Mouse (Mus musculus) myocyte (in vitro differentiated cells): ENCODE measurements at regions not wholly inside any gene's neighbourhood (a gene's known extent, or its start where the extent isn't known, plus 50 kb on each side); places are given as distances from the start of the nearest gene placed in this dataset.

Experiments used
- H3K27me3 ChIP-seq: one replicate; pipeline ENCODE4 v1.6.1; 2011; ENCODE audit not compliant: control insufficient read depth, insufficient read depth, insufficient read length
- H3K36me3 ChIP-seq: one replicate; pipeline ENCODE4 v1.6.1; 2011; ENCODE audit not compliant: control insufficient read depth, insufficient read depth
- H3K4me2 ChIP-seq: one replicate; pipeline ENCODE4 v1.6.1; 2011; ENCODE audit warnings: low read depth, control low read depth
- H3K4me3 ChIP-seq: one replicate; pipeline ENCODE4 v1.5.1; 2011; ENCODE audit warnings: mild to moderate bottlenecking, control low read depth, moderate library complexity
- H3K79me2 ChIP-seq: one replicate; pipeline ENCODE4 v1.6.1; 2011; ENCODE audit not compliant: control insufficient read depth, insufficient read depth
- H3ac ChIP-seq: one replicate; pipeline ENCODE4 v1.6.1; 2011; ENCODE audit not compliant: control insufficient read depth, insufficient read length
- CEBPB ChIP-seq: IDR thresholded peaks from 2 replicates; pipeline ENCODE4 v1.6.1; 2011; ENCODE audit warnings: mild to moderate bottlenecking, moderate library complexity; ENCODE audit not compliant: poor library complexity, insufficient read depth, severe bottlenecking
- E2F4 ChIP-seq: IDR thresholded peaks from one replicate; pipeline ENCODE4 v1.6.1; 2011; ENCODE audit warnings: mild to moderate bottlenecking, control low read depth, moderate library complexity; ENCODE audit not compliant: insufficient read depth
- MAX ChIP-seq: IDR thresholded peaks from one replicate; pipeline ENCODE4 v1.6.1; 2011; ENCODE audit warnings: low read depth, mild to moderate bottlenecking, control low read depth
- MYOD1 ChIP-seq, 3 experiments: IDR thresholded peaks; one replicate each; pipeline ENCODE4 v1.6.1; 2011; ENCODE audit warnings: control low read depth in 2 of 3, low read depth in 2 of 3, mild to moderate bottlenecking in 2 of 3, moderate library complexity in 1 of 3; ENCODE audit not compliant: insufficient read length in 2 of 3, control insufficient read depth in 1 of 3
- MYOG ChIP-seq, 3 experiments: IDR thresholded peaks; one replicate each; pipeline ENCODE4 v1.6.1; 2011; ENCODE audit warnings: control low read depth in 2 of 3, low read depth in 2 of 3, mild to moderate bottlenecking in 2 of 3; ENCODE audit not compliant: insufficient read length in 2 of 3, control insufficient read depth in 1 of 3, insufficient read depth in 1 of 3
- POLR2A ChIP-seq: IDR thresholded peaks from one replicate; pipeline ENCODE4 v1.6.1; 2011; ENCODE audit warnings: low read depth, mild to moderate bottlenecking, control low read depth, moderate library complexity; ENCODE audit not compliant: insufficient read length
- POLR2AphosphoS2 ChIP-seq: IDR thresholded peaks from one replicate; pipeline ENCODE4 v1.6.1; 2011; ENCODE audit warnings: low read depth, control low read depth; ENCODE audit not compliant: insufficient read length
- REST ChIP-seq: IDR thresholded peaks from one replicate; pipeline ENCODE4 v1.6.1; 2011; ENCODE audit warnings: mild to moderate bottlenecking, control low read depth, moderate library complexity; ENCODE audit not compliant: insufficient read depth, insufficient read length
- SRF ChIP-seq: IDR thresholded peaks from one replicate; pipeline ENCODE4 v1.6.1; 2011; ENCODE audit warnings: low read depth; ENCODE audit not compliant: control insufficient read depth, insufficient read length
- TCF12 ChIP-seq: IDR thresholded peaks from one replicate; pipeline ENCODE4 v1.6.1; 2011; ENCODE audit warnings: mild to moderate bottlenecking, control low read depth; ENCODE audit not compliant: poor library complexity, insufficient read depth, severe bottlenecking
- TCF3 ChIP-seq: IDR thresholded peaks from one replicate; pipeline ENCODE4 v1.6.1; 2011; ENCODE audit warnings: low read depth, control low read depth; ENCODE audit not compliant: insufficient read length
- USF1 ChIP-seq: IDR thresholded peaks from one replicate; pipeline ENCODE4 v1.6.1; 2011; ENCODE audit warnings: low read depth, mild to moderate bottlenecking, control low read depth, moderate library complexity

DNA sequence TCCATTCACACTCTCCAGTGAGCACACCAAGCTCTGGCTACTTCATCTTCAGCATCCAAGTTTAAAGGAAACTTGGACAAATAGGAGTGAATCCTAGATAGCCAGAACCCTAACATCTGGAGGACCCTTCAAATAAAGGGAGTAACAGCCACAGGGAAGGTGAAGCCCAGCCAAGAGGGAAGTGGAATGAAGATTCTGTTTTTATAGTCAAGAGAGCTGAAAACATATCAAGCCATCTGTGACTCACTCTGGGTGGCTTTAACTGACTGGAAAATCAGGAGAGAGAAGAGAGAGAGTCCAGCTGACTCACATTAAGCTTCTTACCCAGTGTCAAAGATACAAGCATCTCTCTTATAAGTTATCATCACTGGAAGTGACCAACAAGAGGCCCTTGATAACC, 169.6 kb upstream of the Trib2 start:
- TF ChIP-seq POLR2A: no peak
- H3K36me3 ChIP-seq: no peaks in the 10 kb centered on the region
- H3K79me2 ChIP-seq: no peaks in the 10 kb centered on the region
- no peak overlapping the region for H3K4me3 ChIP-seq
- H3ac ChIP-seq: no peak overlapping the region
- no peaks in the 10 kb centered on the region for H3K27me3 ChIP-seq
- H3K4me2 ChIP-seq: no peak overlapping the region

DNA sequence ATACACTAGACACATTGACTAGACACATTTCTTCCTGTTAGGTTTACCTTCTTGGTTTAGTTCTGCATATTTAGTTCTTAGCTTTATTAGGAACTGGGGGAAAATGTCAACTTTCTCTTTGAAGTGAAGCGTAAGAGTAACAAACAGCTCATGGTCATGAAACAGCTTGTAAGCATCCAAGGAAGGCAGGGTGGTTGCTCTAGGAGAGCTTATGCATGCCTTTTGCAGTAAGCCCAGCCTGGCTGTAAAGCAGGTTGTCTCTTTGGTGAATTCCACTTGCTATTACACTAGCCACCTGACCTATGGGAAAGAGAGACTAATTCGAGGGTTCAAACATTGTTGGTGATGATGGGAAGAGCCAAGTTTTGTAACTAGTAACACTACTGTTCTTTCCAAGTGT, 168.9 kb upstream of the Trib2 start:
- no peak for TF ChIP-seq MYOG (IDR thresholded peaks at IDR 0.05; ENCODE audit: control insufficient read depth in 1 of 3, insufficient read depth in 1 of 3, insufficient read length in 2 of 3, low read depth in 2 of 3)
- no peak for TF ChIP-seq POLR2A
- no peak for TF ChIP-seq REST
- TF ChIP-seq CEBPB: no peak
- TF ChIP-seq E2F4: no peak
- no peak for TF ChIP-seq SRF
- TF ChIP-seq MAX: no peak
- Histone ChIP-seq H3K79me2 (no peaks in the 10 kb centered on the region), H3ac (no peak overlapping the region), H3K4me3 (no peak overlapping the region), H3K36me3 (no peaks in the 10 kb centered on the region), H3K27me3 (no peaks in the 10 kb centered on the region), H3K4me2 (no peak overlapping the region)

DNA sequence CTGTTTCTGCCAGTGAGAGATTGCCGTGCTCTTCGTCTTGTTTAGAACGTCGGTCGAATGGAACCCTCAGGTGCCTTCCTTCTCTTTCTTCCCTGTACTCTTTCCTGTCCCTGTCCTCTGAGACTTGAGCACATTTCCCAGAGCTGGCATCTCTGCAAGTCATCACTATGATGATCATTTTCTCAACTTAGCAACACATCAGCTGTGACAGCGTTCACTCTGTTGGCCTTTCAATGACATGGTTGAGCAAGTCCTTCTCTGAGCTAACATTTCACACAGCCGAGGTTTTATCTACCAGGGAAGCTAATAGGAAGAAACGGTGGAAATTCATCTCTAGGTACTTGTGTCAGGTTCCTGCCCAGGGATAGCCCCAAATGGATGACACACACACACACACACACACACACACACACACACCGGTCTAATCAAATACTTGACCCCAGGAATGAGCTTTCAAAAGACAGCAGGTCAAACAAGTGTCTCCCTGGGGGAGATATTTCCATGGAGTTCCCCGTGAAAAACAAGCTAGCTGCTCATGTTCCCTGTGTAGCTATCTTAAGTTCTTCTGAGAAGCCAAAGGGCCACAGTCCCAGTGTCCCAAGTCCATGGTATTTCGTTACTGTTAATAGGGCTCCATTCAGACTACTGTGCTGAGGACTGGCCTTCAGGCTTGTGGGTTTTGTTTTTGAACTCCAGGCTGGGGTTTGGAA, 167.0 kb upstream of the Trib2 start:
- Histone ChIP-seq H3K79me2 (no peaks in the 10 kb centered on the region), H3K27me3 (no peaks in the 10 kb centered on the region), H3K4me3 (no peak overlapping the region), H3ac (no peak overlapping the region), H3K4me2 (no peak overlapping the region), H3K36me3 (no peaks in the 10 kb centered on the region)
- TF ChIP-seq MAX (no peak), POLR2A (no peak), MYOG (IDR thresholded peaks at IDR 0.05; ENCODE audit: control insufficient read depth in 1 of 3, insufficient read depth in 1 of 3, insufficient read length in 2 of 3, low read depth in 2 of 3) (no peak), MYOD1 (IDR thresholded peaks at IDR 0.05; ENCODE audit: control insufficient read depth in 1 of 3, insufficient read length in 2 of 3, low read depth in 2 of 3) (no peak), USF1 (no peak), REST (no peak), POLR2AphosphoS2 (no peak), TCF12 (no peak), TCF3 (no peak), E2F4 (no peak), CEBPB (no peak), SRF (no peak)

GRCm38 (mm10) chr12:15981741-15982140, 165.0 kb upstream of the Trib2 start:
- Histone ChIP-seq H3ac (no peak overlapping the region), H3K36me3 (no peaks in the 10 kb centered on the region), H3K4me3 (no peak overlapping the region), H3K27me3 (no peaks in the 10 kb centered on the region), H3K79me2 (no peaks in the 10 kb centered on the region), H3K4me2 (no peak overlapping the region)
- TF ChIP-seq SRF (no peak), E2F4 (no peak), MAX (no peak), MYOD1 (IDR thresholded peaks at IDR 0.05; ENCODE audit: control insufficient read depth in 1 of 3, insufficient read length in 2 of 3, low read depth in 2 of 3) (no peak), TCF12 (no peak), POLR2AphosphoS2 (no peak), MYOG (IDR thresholded peaks at IDR 0.05; ENCODE audit: control insufficient read depth in 1 of 3, insufficient read depth in 1 of 3, insufficient read length in 2 of 3, low read depth in 2 of 3) (no peak), USF1 (no peak), POLR2A (no peak), TCF3 (no peak), CEBPB (no peak), REST (no peak)

DNA sequence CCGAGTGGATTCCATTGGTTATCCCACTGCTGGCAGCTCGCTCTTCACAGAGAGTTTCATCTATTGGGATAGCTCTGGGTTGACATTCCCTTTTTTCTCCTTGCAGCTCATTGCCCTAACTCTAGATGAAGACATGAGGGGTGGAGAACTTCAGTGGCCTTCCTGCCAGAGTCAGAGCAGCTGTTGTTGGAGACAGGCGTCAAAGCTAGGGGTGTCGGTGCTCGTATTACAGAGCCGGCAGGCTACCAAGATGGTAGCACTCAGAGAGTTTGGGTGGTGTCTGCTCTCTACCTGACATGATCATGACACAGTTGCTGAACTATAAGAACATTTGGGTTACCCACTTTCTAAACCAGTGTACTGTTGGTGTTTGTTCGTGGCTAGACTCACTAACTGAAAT, 162.5 kb upstream of the Trib2 start:
- Histone ChIP-seq H3K27me3 (no peaks in the 10 kb centered on the region), H3K79me2 (no peaks in the 10 kb centered on the region), H3K4me2 (no peak overlapping the region), H3K4me3 (no peak overlapping the region), H3K36me3 (no peaks in the 10 kb centered on the region), H3ac (no peak overlapping the region)
- TF ChIP-seq MYOG (IDR thresholded peaks at IDR 0.05; ENCODE audit: control insufficient read depth in 1 of 3, insufficient read depth in 1 of 3, insufficient read length in 2 of 3, low read depth in 2 of 3) (peak in 2 of 3 experiments; percentile 11 to 64), TCF12 (no peak), REST (no peak), USF1 (no peak), MYOD1 (IDR thresholded peaks at IDR 0.05; ENCODE audit: control insufficient read depth in 1 of 3, insufficient read length in 2 of 3, low read depth in 2 of 3) (peak in 2 of 3 experiments; percentile 30 to 67), POLR2A (no peak), POLR2AphosphoS2 (no peak)
